Mouse (Mus musculus) spleen, adult 10 weeks (tissue): ENCODE data around the gene Onecut3. TPM values are rescaled to one million over a fixed set of nuclear protein-coding genes. Genes with fewer than 3 reads are reported as not detected.

Experiments used
- polyA plus RNA-seq: library from polyadenylated mRNA; stranded (reverse); fragments of 350-450 nt; fragmentation: Illumina TruSeq; extraction: RNeasy Lipid Tissue Mini Kit (QIAGEN cat#74804); gene quantifications from one replicate; pipeline ENCODE4 v1.2.3, GENCODE M21; 2015; ENCODE audit warnings: low replicate concordance; ENCODE audit not compliant: insufficient read depth

Onecut3 gene
- polyA plus RNA-seq, result not detected

GRCm38 (mm10) chr10:80494732-80495131 lies at the start of gene Onecut3:
Gene Onecut3 (plus strand): TSS chr10:80494835.

DNA sequence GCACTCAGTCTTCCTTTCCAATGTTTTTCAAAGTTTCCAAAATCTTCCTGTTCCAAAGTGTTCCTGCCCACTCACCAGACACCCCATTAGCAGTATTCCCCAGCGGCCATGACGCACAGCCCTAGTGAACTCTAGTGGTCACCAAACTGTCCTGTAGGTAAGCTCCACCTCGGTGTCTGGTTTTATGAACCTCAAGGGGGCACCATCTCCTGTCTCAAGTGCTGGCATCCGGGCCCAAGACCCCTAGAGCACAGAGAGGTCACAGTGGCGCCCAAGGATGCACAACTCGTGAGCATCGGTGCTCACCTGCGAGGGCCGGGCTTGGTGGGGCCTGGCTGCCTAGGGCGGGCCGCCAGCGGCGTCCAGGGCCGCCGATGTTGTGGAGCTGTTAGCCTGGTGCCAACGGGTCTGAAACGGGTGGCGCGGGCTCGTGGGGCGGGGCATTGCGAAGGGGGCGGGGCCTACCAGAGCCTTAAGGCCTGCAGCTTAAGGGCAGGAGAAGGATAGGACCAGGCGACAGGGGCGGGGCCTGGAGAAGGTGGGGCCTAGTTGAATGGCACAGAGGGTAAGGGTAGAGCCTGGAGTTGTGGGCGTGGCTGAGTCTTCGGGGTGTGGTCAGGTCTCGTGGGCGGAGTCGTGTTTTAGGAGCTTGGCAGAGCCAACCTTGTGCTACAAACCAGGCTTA lies 44.2 kb downstream of the Onecut3 start, which contains the start of gene Atp8b3:
TSS of gene Atp8b3 (minus strand) at position 415 of the 685 bp plus-strand sequence.

DNA sequence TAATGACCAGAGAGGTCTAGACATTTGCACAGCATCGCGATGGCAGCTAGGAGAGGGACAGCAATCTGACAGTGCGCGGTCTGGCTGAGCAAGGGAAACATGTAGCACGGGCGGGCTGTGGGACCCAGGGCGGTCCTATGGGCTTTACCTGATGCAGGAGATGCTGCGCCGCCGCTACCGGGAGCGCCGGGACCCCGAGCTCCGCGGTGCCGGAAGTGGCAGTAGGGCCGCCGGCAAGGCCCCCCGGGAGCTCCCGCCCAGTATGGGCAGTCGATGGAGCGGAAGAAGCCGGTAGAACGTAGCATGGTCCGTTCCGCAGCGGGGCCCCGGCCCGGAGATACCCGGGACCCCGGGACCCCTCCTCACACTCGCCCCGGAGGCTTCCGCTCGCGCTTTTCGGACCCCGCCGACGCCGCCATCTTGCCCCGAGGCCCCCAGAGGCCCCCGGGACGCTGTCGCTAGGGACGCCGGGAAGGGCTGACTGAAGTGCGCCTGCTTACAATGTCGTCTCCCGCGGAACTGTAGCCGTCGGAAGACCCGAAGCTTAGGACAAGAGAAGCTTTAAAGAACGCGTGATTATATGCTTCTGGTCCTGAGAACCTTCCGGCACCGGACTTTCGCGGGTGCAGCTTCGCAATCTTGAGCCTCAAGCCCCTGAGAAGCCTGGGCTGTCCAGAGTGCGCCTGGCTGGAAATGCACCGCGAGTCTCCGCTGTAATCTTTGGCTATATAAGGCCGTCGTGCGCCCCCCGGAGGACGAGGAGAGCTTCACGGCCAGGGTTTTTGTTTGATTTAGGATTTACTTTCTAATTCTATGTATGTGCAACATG lies 66.7 kb downstream of the Onecut3 start, which contains the start of gene Rexo1:
TSS of gene Rexo1 (minus strand) at position 445 of the 829 bp plus-strand sequence.

Other genes with a start within 250 kb of the Onecut3 start
- 17.1 TPM for gene Ndufs7, start 245.7 kb upstream of the Onecut3 start, polyA plus RNA-seq
- 2.3 TPM for gene Gamt, start 233.8 kb upstream of the Onecut3 start, polyA plus RNA-seq
- 74.8 TPM for gene Dazap1, start 233.3 kb upstream of the Onecut3 start, polyA plus RNA-seq
- 623 TPM for gene Rps15, start 202.4 kb upstream of the Onecut3 start, polyA plus RNA-seq
- 0.76 TPM for gene Apc2, start 198.9 kb upstream of the Onecut3 start, polyA plus RNA-seq
- gene 2310011J03Rik, start 174.3 kb upstream of the Onecut3 start, polyA plus RNA-seq, result 11.8 TPM
- gene Pcsk4, start 165.3 kb upstream of the Onecut3 start, polyA plus RNA-seq, result 0.41 TPM
- gene Reep6, start 164.9 kb upstream of the Onecut3 start, polyA plus RNA-seq, result 0.26 TPM
- gene Adamtsl5, start 146.4 kb upstream of the Onecut3 start, polyA plus RNA-seq, result 2.1 TPM
- gene Plk5, start 138.4 kb upstream of the Onecut3 start, polyA plus RNA-seq, result not detected
- 4.6 TPM for gene Mex3d, start 107.2 kb upstream of the Onecut3 start, polyA plus RNA-seq
- gene Mbd3, start 95.3 kb upstream of the Onecut3 start, polyA plus RNA-seq, result 18.0 TPM
- 11.5 TPM for gene Uqcr11, start 88.0 kb upstream of the Onecut3 start, polyA plus RNA-seq
- 22.1 TPM for gene Tcf3, start 61.2 kb upstream of the Onecut3 start, polyA plus RNA-seq
- not detected for gene Atp8b3, start 44.3 kb downstream of the Onecut3 start, polyA plus RNA-seq
- gene Rexo1, start 66.7 kb downstream of the Onecut3 start, polyA plus RNA-seq, result 10.1 TPM
- gene Klf16, start 82.5 kb downstream of the Onecut3 start, polyA plus RNA-seq, result 11.6 TPM
- 5.6 TPM for gene Abhd17a, start 95.5 kb downstream of the Onecut3 start, polyA plus RNA-seq
- gene Scamp4, start 108.0 kb downstream of the Onecut3 start, polyA plus RNA-seq, result 20.6 TPM
- not detected for gene Adat3, start 108.0 kb downstream of the Onecut3 start, polyA plus RNA-seq
- gene Gm49322, start 111.2 kb downstream of the Onecut3 start, polyA plus RNA-seq, result 0.93 TPM
- gene Csnk1g2, start 128.0 kb downstream of the Onecut3 start, polyA plus RNA-seq, result 21.2 TPM
- gene Btbd2, start 162.2 kb downstream of the Onecut3 start, polyA plus RNA-seq, result 4.3 TPM
- gene Mknk2, start 183.3 kb downstream of the Onecut3 start, polyA plus RNA-seq, result 81.5 TPM
- gene Mob3a, start 207.1 kb downstream of the Onecut3 start, polyA plus RNA-seq, result 94.7 TPM
- gene Izumo4, start 207.3 kb downstream of the Onecut3 start, polyA plus RNA-seq, result 35.5 TPM
- gene Ap3d1, start 247.4 kb downstream of the Onecut3 start, polyA plus RNA-seq, result 63.5 TPM